Mouse (Mus musculus) neural tube, embryonic 11.5 days (tissue): Measurements from ENCODE around the gene Serp2. TPM values are rescaled to one million over a fixed set of nuclear protein-coding genes. Genes with fewer than 3 reads are reported as not detected.
A peak's percentile ranks its signal among the peaks of the same experiment; 100 is the strongest.

Source experiments
- ATAC-seq: fragments of 200-750 bp; cut with Nextera tagmentation; 2 replicates; pipeline ENCODE4 v1.8.0; 2017; ENCODE audit warnings: moderate number of reproducible peaks, mild to moderate bottlenecking, moderate TSS enrichment, moderate library complexity; ENCODE audit not compliant: insufficient read depth, low FRiP score, low TSS enrichment
- DNase-seq: peaks from one replicate; pipeline ENCODE4 v3.0.0-alpha.2; 2015; ENCODE audit warnings: low spot score
- H3K27ac ChIP-seq: fragments of 300-500 bp; sonication (generic); 2 replicates; pipeline ENCODE4 v1.5.1; 2014; ENCODE audit warnings: low read depth, mild to moderate bottlenecking, low read length
- H3K27me3 ChIP-seq: fragments of 300-500 bp; sonication (generic); 2 replicates; pipeline ENCODE4 v1.6.1; 2014; ENCODE audit warnings: mild to moderate bottlenecking, low read length, mixed read lengths; ENCODE audit not compliant: control insufficient read depth, insufficient read depth
- H3K36me3 ChIP-seq: fragments of 300-500 bp; sonication (generic); 2 replicates; pipeline ENCODE4 v1.6.1; 2014; ENCODE audit warnings: mild to moderate bottlenecking, low read length, moderate library complexity, mixed read lengths; ENCODE audit not compliant: control insufficient read depth, insufficient read depth
- H3K4me1 ChIP-seq: fragments of 300-500 bp; sonication (generic); 2 replicates; pipeline ENCODE4 v1.6.1; 2014; ENCODE audit warnings: low read length, mixed read lengths; ENCODE audit not compliant: control insufficient read depth, insufficient read depth
- H3K4me2 ChIP-seq: fragments of 300-500 bp; sonication (generic); 2 replicates; pipeline ENCODE4 v1.6.1; 2014; ENCODE audit warnings: low read depth, mild to moderate bottlenecking, moderate library complexity
- H3K4me3 ChIP-seq: fragments of 300-500 bp; sonication (generic); 2 replicates; pipeline ENCODE4 v1.5.1; 2014; ENCODE audit warnings: low read depth, low read length
- H3K9ac ChIP-seq: fragments of 300-500 bp; sonication (generic); 2 replicates; pipeline ENCODE4 v1.6.1; 2014; ENCODE audit warnings: mild to moderate bottlenecking, low read length
- H3K9me3 ChIP-seq: fragments of 300-500 bp; sonication (generic); 2 replicates; pipeline ENCODE4 v1.6.1; 2016; ENCODE audit warnings: low read length; ENCODE audit not compliant: control insufficient read depth
- WGBS: fragments of 180-500 bp; shearing (Covaris S2); extraction: QIAGEN DNeasy Blood & Tissue Kit; methylation state at CpG from one replicate; pipeline ENCODE4 v1.1.7; 2014; 5-methylcytosine and 5-hydroxymethylcytosine counted together
- polyA plus RNA-seq: library from polyadenylated mRNA; unstranded; fragments of >200 nt; fragmentation: Nextera tagmentation; extraction: Ambion mirVana; gene quantifications from 2 replicates; pipeline ENCODE4 v1.2.1, GENCODE M21; 2014

Gene Serp2
- polyA plus RNA-seq, 1 experiment from 2014 or later = 47.1 TPM

GRCm38 (mm10) chr14:76527030-76527719, 29.5 kb downstream of the Serp2 start:
- no peak overlapping the region for H3K9ac ChIP-seq
- H3K4me3 ChIP-seq = no peak overlapping the region
- H3K36me3 ChIP-seq = no peaks in the 10 kb centered on the region
- WGBS = 91% methylated on average over 20 of the region's 20 CpGs
- DNase-seq (no peak), ATAC-seq (no peak)
- no peaks in the 10 kb centered on the region for H3K9me3 ChIP-seq
- no peak overlapping the region for H3K4me2 ChIP-seq
- 0 out of 2 replicates have a peak overlapping the region, but pooled peaks have one; percentile 23 for H3K27ac ChIP-seq
- no peaks in the 10 kb centered on the region for H3K27me3 ChIP-seq
- H3K4me1 ChIP-seq = peaks cover 18% of the 10 kb centered on the region

GRCm38 (mm10) chr14:76526467-76526866, 30.2 kb downstream of the Serp2 start:
- H3K9ac ChIP-seq = no peak overlapping the region
- no peak overlapping the region for H3K4me2 ChIP-seq
- H3K27me3 ChIP-seq = no peaks in the 10 kb centered on the region
- H3K27ac ChIP-seq = no peak overlapping the region
- WGBS = 87% methylated on average over 6 of the region's 6 CpGs
- DNase-seq (no peak), ATAC-seq (no peak)
- no peaks in the 10 kb centered on the region for H3K36me3 ChIP-seq
- H3K9me3 ChIP-seq = no peaks in the 10 kb centered on the region
- H3K4me1 ChIP-seq = peaks cover 18% of the 10 kb centered on the region
- H3K4me3 ChIP-seq = no peak overlapping the region

GRCm38 (mm10) chr14:76523344-76523743, 33.3 kb downstream of the Serp2 start:
- Histone ChIP-seq H3K36me3 (no peaks in the 10 kb centered on the region), H3K4me2 (no peak overlapping the region), H3K27ac (no peak overlapping the region), H3K27me3 (no peaks in the 10 kb centered on the region), H3K9me3 (no peaks in the 10 kb centered on the region), H3K9ac (no peak overlapping the region), H3K4me1 (peaks cover 12% of the 10 kb centered on the region), H3K4me3 (no peak overlapping the region)
- WGBS = 90% methylated on average over 1 of the region's 1 CpGs
- DNase-seq = no peak
- no peak for ATAC-seq

GRCm38 (mm10) chr14:76521308-76521707, 35.4 kb downstream of the Serp2 start:
- Histone ChIP-seq H3K36me3 (no peaks in the 10 kb centered on the region), H3K27me3 (no peaks in the 10 kb centered on the region), H3K9me3 (no peaks in the 10 kb centered on the region), H3K4me3 (no peak overlapping the region), H3K4me2 (no peak overlapping the region), H3K4me1 (no peaks in the 10 kb centered on the region; the same call in 1 of the 2 replicates), H3K27ac (no peak overlapping the region), H3K9ac (no peak overlapping the region)
- 94% methylated on average over 3 of the region's 3 CpGs for WGBS
- ATAC-seq = no peak
- no peak for DNase-seq

GRCm38 (mm10) chr14:76520606-76521005, 36.1 kb downstream of the Serp2 start:
- H3K9ac ChIP-seq = no peak overlapping the region
- no peak overlapping the region for H3K4me2 ChIP-seq
- no peak overlapping the region for H3K4me3 ChIP-seq
- WGBS = 62% methylated on average over 4 of the region's 4 CpGs
- H3K36me3 ChIP-seq = no peaks in the 10 kb centered on the region
- DNase-seq = no peak
- H3K4me1 ChIP-seq = no peaks in the 10 kb centered on the region
- no peaks in the 10 kb centered on the region for H3K27me3 ChIP-seq
- H3K9me3 ChIP-seq = no peaks in the 10 kb centered on the region
- no peak for ATAC-seq
- H3K27ac ChIP-seq = no peak overlapping the region

- H3K4me2 ChIP-seq = no peak overlapping the region
- H3K9ac ChIP-seq = no peak overlapping the region
- H3K4me3 ChIP-seq = no peak overlapping the region
- no peaks in the 10 kb centered on the region for H3K36me3 ChIP-seq
- 86% methylated on average over 5 of the region's 5 CpGs for WGBS
- no peak overlapping the region for H3K27ac ChIP-seq
- no peaks in the 10 kb centered on the region for H3K27me3 ChIP-seq
- no peak for DNase-seq
- peaks cover 9% of the 10 kb centered on the region for H3K4me1 ChIP-seq
- no peaks in the 10 kb centered on the region for H3K9me3 ChIP-seq
- no peak for ATAC-seq
These were observed 38.5 kb downstream of the Serp2 start for GRCm38 (mm10) chr14:76518217-76518616.

GRCm38 (mm10) chr14:76515620-76516019, 41.1 kb downstream of the Serp2 start:
- Histone ChIP-seq H3K36me3 (no peaks in the 10 kb centered on the region), H3K4me1 (peaks cover 13% of the 10 kb centered on the region), H3K27me3 (no peaks in the 10 kb centered on the region), H3K4me3 (no peak overlapping the region), H3K4me2 (no peak overlapping the region), H3K27ac (no peak overlapping the region), H3K9ac (no peak overlapping the region), H3K9me3 (no peaks in the 10 kb centered on the region)
- WGBS = 71% methylated on average over 7 of the region's 7 CpGs
- ATAC-seq (no peak), DNase-seq (no peak)

GRCm38 (mm10) chr14:76514050-76514585, 42.6 kb downstream of the Serp2 start:
- no peaks in the 10 kb centered on the region for H3K9me3 ChIP-seq
- DNase-seq = no peak
- H3K36me3 ChIP-seq = no peaks in the 10 kb centered on the region
- H3K4me3 ChIP-seq = no peak overlapping the region
- ATAC-seq = no peak
- no peak overlapping the region for H3K27ac ChIP-seq
- no peak overlapping the region for H3K9ac ChIP-seq
- H3K4me1 ChIP-seq = peaks cover 13% of the 10 kb centered on the region
- H3K27me3 ChIP-seq = no peaks in the 10 kb centered on the region
- 49% methylated on average over 6 of the region's 6 CpGs for WGBS
- H3K4me2 ChIP-seq = no peak overlapping the region

GRCm38 (mm10) chr14:76513395-76514049, 43.2 kb downstream of the Serp2 start:
- H3K4me1 ChIP-seq = peaks cover 13% of the 10 kb centered on the region
- no peak overlapping the region for H3K4me2 ChIP-seq
- no peak overlapping the region for H3K4me3 ChIP-seq
- 32% methylated on average over 11 of the region's 11 CpGs for WGBS
- no peaks in the 10 kb centered on the region for H3K9me3 ChIP-seq
- ATAC-seq (no peak), DNase-seq (no peak)
- no peak overlapping the region for H3K27ac ChIP-seq
- H3K9ac ChIP-seq = no peak overlapping the region
- H3K36me3 ChIP-seq = no peaks in the 10 kb centered on the region
- no peaks in the 10 kb centered on the region for H3K27me3 ChIP-seq
